Mouse (Mus musculus) R1 (cell line): ENCODE data around the gene Apoa4.

Source experiments
- DNase-seq: peaks from one replicate; pipeline ENCODE4 v3.0.0-alpha.2; 2018; ENCODE audit warnings: low read depth, low spot score

Apoa4 gene

GRCm38 (mm10) chr9:46240526-46241153 lies at the start of gene Apoa4:
Apoa4 (plus strand) TSS chr9:46240696.
- no peak for DNase-seq

GRCm38 (mm10) chr9:46191234-46191633 lies 49.3 kb upstream of the Apoa4 start:
- DNase-seq, result no peak

GRCm38 (mm10) chr9:46191644-46192043 lies 48.9 kb upstream of the Apoa4 start:
- peak; percentile 40 for DNase-seq

- DNase-seq, result no peak
Measured at GRCm38 (mm10) chr9:46192642-46193041, 47.9 kb upstream of the Apoa4 start.

- no peak for DNase-seq
Measured at GRCm38 (mm10) chr9:46194809-46195208, 45.7 kb upstream of the Apoa4 start.

- DNase-seq, result no peak
Measured at GRCm38 (mm10) chr9:46196699-46197169, 43.8 kb upstream of the Apoa4 start.

- no peak for DNase-seq
Measured at GRCm38 (mm10) chr9:46198461-46198860, 42.0 kb upstream of the Apoa4 start.

- DNase-seq, result no peak
Measured at GRCm38 (mm10) chr9:46198936-46199335, 41.6 kb upstream of the Apoa4 start.

GRCm38 (mm10) chr9:46199609-46200008 lies 40.9 kb upstream of the Apoa4 start:
- DNase-seq, result no peak

GRCm38 (mm10) chr9:46206834-46207500 lies 33.5 kb upstream of the Apoa4 start:
- DNase-seq, result peak; percentile 26

- no peak for DNase-seq
Measured at GRCm38 (mm10) chr9:46207501-46207869, 33.0 kb upstream of the Apoa4 start.

- DNase-seq, result no peak
Measured at GRCm38 (mm10) chr9:46208401-46208974, 32.0 kb upstream of the Apoa4 start.

- no peak for DNase-seq
Measured at GRCm38 (mm10) chr9:46210473-46210872, 30.0 kb upstream of the Apoa4 start.

GRCm38 (mm10) chr9:46214276-46214675 lies 26.2 kb upstream of the Apoa4 start:
- DNase-seq, result no peak

GRCm38 (mm10) chr9:46214946-46215337 lies 25.6 kb upstream of the Apoa4 start:
- DNase-seq, result no peak

- no peak for DNase-seq
Measured at GRCm38 (mm10) chr9:46215338-46216322, 24.9 kb upstream of the Apoa4 start.

GRCm38 (mm10) chr9:46216744-46217470 lies 23.6 kb upstream of the Apoa4 start:
- no peak for DNase-seq

- DNase-seq, result no peak
Measured at GRCm38 (mm10) chr9:46218176-46218575, 22.3 kb upstream of the Apoa4 start.

GRCm38 (mm10) chr9:46223090-46223489 lies 17.4 kb upstream of the Apoa4 start:
- DNase-seq, result no peak

- DNase-seq, result no peak
Measured at GRCm38 (mm10) chr9:46224101-46224500, 16.4 kb upstream of the Apoa4 start.
